8 mouse cellular contexts compared by ENCODE assay signal in the genomic region with DNA sequence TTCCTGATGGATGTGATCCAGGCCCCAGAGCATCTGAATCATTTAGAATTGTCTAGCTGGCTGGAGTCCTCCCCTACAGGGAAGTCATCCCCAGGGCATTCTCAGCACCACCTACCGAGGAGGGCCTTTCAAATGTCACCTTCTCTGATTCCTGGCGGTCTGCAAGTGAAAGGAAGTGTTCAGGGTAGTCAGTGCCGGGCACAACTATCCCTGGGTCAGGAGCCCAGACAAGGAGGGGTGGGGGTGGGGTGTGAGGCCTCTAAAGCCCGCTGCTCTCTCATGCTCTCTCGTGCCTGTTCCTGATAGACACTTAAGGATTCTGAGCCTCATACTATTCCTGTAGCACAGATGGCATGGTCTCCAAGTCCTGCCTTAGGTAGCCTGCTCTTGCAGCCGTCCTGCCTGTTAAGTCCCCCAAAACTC. TPM values are rescaled to one million over a fixed set of nuclear protein-coding genes. Genes with fewer than 3 reads are reported as not detected.
DNase-seq lines count a peak whose midpoint lies in the region; ATAC-seq and TF ChIP-seq lines count a peak whose summit lies in the region.

No protein-coding gene starts in this region.

- TF ChIP-seq POLR2A in CH12.LX (IDR thresholded peaks at IDR 0.05; ENCODE audit: low read depth, low read length) (no peak; the same call in 1 of the 2 replicates), myocyte (IDR thresholded peaks at IDR 0.05; ENCODE audit: insufficient read length, low read depth) (no peak)

- no peak for DNase-seq in CH12.LX (ENCODE audit: extremely low read depth)
- DNase-seq in MN1 (ENCODE audit: low spot score), result peak; percentile 44
- no peak for DNase-seq in forebrain, postnatal 0 days
- peak; percentile 55 for DNase-seq in kidney, adult 18-20 months
- DNase-seq in yolk sac, embryonic 10.5 days (ENCODE audit: low spot score), result no peak
- no peak for DNase-seq in B cell, adult 2 months
- DNase-seq in thymus, postnatal 14 days, result no peak

- no peak for TF ChIP-seq EP300 in CH12.LX (IDR thresholded peaks at IDR 0.05; ENCODE audit: low read length)

- H3K4me3 ChIP-seq in CH12.LX (replicated peaks in 1 of 3; ENCODE audit: low read depth in 2 of 3, low read length in 2 of 3, poor library complexity in 1 of 3) (no peak overlapping the region), myocyte (peak overlapping the region; percentile 95)
- H3K4me3 ChIP-seq in forebrain, postnatal 0 days (ENCODE audit: low read depth, low read length), result no peak overlapping the region

- H3K9ac ChIP-seq in CH12.LX (ENCODE audit: insufficient read depth, low read depth), result no peak overlapping the region
- peak overlapping the region; percentile 25; the same call in 1 of the 2 replicates for H3K9ac ChIP-seq in forebrain, postnatal 0 days

- no peak overlapping the region for H3K27ac ChIP-seq in CH12.LX (ENCODE audit: insufficient read depth, low read depth)
- no peak overlapping the region; the same call in 1 of the 2 replicates for H3K27ac ChIP-seq in forebrain, postnatal 0 days (ENCODE audit: low read depth, low read length)

- no peak for TF ChIP-seq RAD21 in CH12.LX (IDR thresholded peaks at IDR 0.05; ENCODE audit: low read depth, low read length)

- no peaks in the 10 kb centered on the region for H3K9me3 ChIP-seq in CH12.LX (replicated peaks; ENCODE audit: low read length)
- no peaks in the 10 kb centered on the region for H3K9me3 ChIP-seq in forebrain, postnatal 0 days (ENCODE audit: low read length)

- H3K27me3 ChIP-seq in CH12.LX (replicated peaks) (no peaks in the 10 kb centered on the region), myocyte (ENCODE audit: control insufficient read depth, insufficient read depth, insufficient read length) (no peaks in the 10 kb centered on the region)
- no peaks in the 10 kb centered on the region for H3K27me3 ChIP-seq in forebrain, postnatal 0 days (ENCODE audit: insufficient read depth, low read length)

- H3K4me1 ChIP-seq in CH12.LX (ENCODE audit: control insufficient read depth in 1 of 2, insufficient read depth in 2 of 2), result peaks cover 15 to 54% of the 10 kb centered on the region in 2 experiments
- peaks cover 14% of the 10 kb centered on the region for H3K4me1 ChIP-seq in forebrain, postnatal 0 days (ENCODE audit: insufficient read depth)

- H3K4me2 ChIP-seq in CH12.LX (ENCODE audit: insufficient read depth, low read depth, poor library complexity, severe bottlenecking) (no peak overlapping the region), myocyte (ENCODE audit: low read depth) (peak overlapping the region; percentile 97)
- peak overlapping the region; percentile 60; the same call in 1 of the 2 replicates for H3K4me2 ChIP-seq in forebrain, postnatal 0 days (ENCODE audit: low read depth)

- WGBS in forebrain, postnatal 0 days, result 22% methylated on average over 6 of the region's 6 CpGs

- peaks cover 27 to 42% of the 10 kb centered on the region in 2 experiments for H3K36me3 ChIP-seq in CH12.LX (replicated peaks in 1 of 2; ENCODE audit: control insufficient read depth in 1 of 2, insufficient read depth in 1 of 2, low read length in 1 of 2)
- H3K36me3 ChIP-seq in forebrain, postnatal 0 days (ENCODE audit: insufficient read depth), result no peaks in the 10 kb centered on the region
- H3K36me3 ChIP-seq in myocyte (ENCODE audit: control insufficient read depth, insufficient read depth), result peaks cover 42% of the 10 kb centered on the region

- TF ChIP-seq CTCF in CH12.LX (conservative IDR thresholded peaks at IDR 0.05 in 1 of 2, IDR thresholded peaks at IDR 0.05 in 1 of 2; ENCODE audit: low read depth in 2 of 2, low read length in 2 of 2), result no peak
- TF ChIP-seq CTCF in forebrain, postnatal 0 days (IDR thresholded peaks at IDR 0.05; ENCODE audit: low read depth), result no peak

- H3K79me2 ChIP-seq in CH12.LX (replicated peaks; ENCODE audit: control insufficient read depth, extremely low read depth, insufficient read depth, poor library complexity, severe bottlenecking) (peaks cover 34% of the 10 kb centered on the region), myocyte (ENCODE audit: control insufficient read depth, insufficient read depth) (peaks cover 42% of the 10 kb centered on the region)

- in situ Hi-C loops in CH12.LX (cut with MboI; ENCODE audit: low pct_ligation_motif_present, low pct_unique_long_range_greater_than_20kb, low sequenced_read_pairs), result loop anchor here (5.0 kb wide), 1 partner anchor 35 kb away; no protein-coding TSS in a partner anchor

- no peak overlapping the region for H3ac ChIP-seq in myocyte (ENCODE audit: control insufficient read depth, insufficient read length)

- dilution Hi-C loops in CH12.LX (cut with MboI; ENCODE audit: extremely low pct_ligation_motif_present, extremely low pct_unique_long_range_greater_than_20kb, low sequenced_read_pairs), result no loop called here

- ATAC-seq in forebrain, postnatal 0 days, result peak; percentile 12

TF ChIP-seq in CH12.LX, 34 proteins besides CTCF, POLR2A, EP300 and RAD21:
- peak; percentile 92 for TF ChIP-seq POLR2AphosphoS2 (IDR thresholded peaks at IDR 0.05; ENCODE audit: low read depth, low read length)
- no peak for TF ChIP-seq MAZ (IDR thresholded peaks at IDR 0.05; ENCODE audit: low read depth, low read length)

TF ChIP-seq in myocyte, 11 proteins besides CTCF, POLR2A, EP300 and RAD21:
- no peak for TF ChIP-seq TCF12 (IDR thresholded peaks at IDR 0.05; ENCODE audit: insufficient read depth, poor library complexity, severe bottlenecking)
- TF ChIP-seq MYOD1 (IDR thresholded peaks at IDR 0.05; ENCODE audit: control insufficient read depth in 1 of 3, insufficient read length in 2 of 3, low read depth in 2 of 3), result peak in 1 of 3 experiments; percentile 1
- no peak for TF ChIP-seq REST (IDR thresholded peaks at IDR 0.05; ENCODE audit: insufficient read depth, insufficient read length)
- peak; percentile 72 for TF ChIP-seq POLR2AphosphoS2 (IDR thresholded peaks at IDR 0.05; ENCODE audit: insufficient read length, low read depth)
- no peak for TF ChIP-seq MAX (IDR thresholded peaks at IDR 0.05; ENCODE audit: low read depth)
- no peak for TF ChIP-seq MYOG (IDR thresholded peaks at IDR 0.05; ENCODE audit: control insufficient read depth in 1 of 3, insufficient read depth in 1 of 3, insufficient read length in 2 of 3, low read depth in 2 of 3)
- no peak for TF ChIP-seq USF1 (IDR thresholded peaks at IDR 0.05; ENCODE audit: low read depth)
TF ChIP-seq in myocyte: peak in this region for 2.

RNA-seq across cellular contexts. Expression of a gene that starts 7.2 kb away (rescaled TPM):
- total RNA-seq in CH12.LX (2012; rRNA removed), result 77.7 and 130 TPM in 2 replicates
- total RNA-seq in CH12.LX (2014; rRNA removed), result 44.6 and 55.4 TPM in 2 replicates
- 109 and 117 TPM in 2 replicates for polyA plus RNA-seq in CH12.LX (2012; ENCODE audit: insufficient read length, low read depth)
- 8.3 and 15.9 TPM in 2 replicates for total RNA-seq in forebrain, postnatal 0 days (2014; rRNA removed)
- polyA plus RNA-seq in forebrain, postnatal 0 days (2015; fragmentation: Nextera tagmentation; extraction: Ambion mirVana), result 10.2 and 11.1 TPM in 2 replicates
- polyA plus RNA-seq in myocyte (2012; fragmentation: generic; extraction: Trizol), result 120 TPM

Comparison
In these comparisons a context has a peak if more than half of its experiments do, and no peak if none do; other contexts are left out.
1. DNase-seq: peak in MN1 (single experiment) and kidney, adult 18-20 months (single experiment); none in CH12.LX (single experiment), forebrain, postnatal 0 days (single experiment), yolk sac, embryonic 10.5 days (single experiment), B cell, adult 2 months (0 of 2) and thymus, postnatal 14 days (single experiment).